Mouse (Mus musculus): ENCODE data around the gene Wdr12.
"Not testable (repeated sequence)": the region's sequence is repeated elsewhere in the genome, so short reads cannot be mapped to it uniquely, and the experiment has no call there.

Wdr12 gene

DNA sequence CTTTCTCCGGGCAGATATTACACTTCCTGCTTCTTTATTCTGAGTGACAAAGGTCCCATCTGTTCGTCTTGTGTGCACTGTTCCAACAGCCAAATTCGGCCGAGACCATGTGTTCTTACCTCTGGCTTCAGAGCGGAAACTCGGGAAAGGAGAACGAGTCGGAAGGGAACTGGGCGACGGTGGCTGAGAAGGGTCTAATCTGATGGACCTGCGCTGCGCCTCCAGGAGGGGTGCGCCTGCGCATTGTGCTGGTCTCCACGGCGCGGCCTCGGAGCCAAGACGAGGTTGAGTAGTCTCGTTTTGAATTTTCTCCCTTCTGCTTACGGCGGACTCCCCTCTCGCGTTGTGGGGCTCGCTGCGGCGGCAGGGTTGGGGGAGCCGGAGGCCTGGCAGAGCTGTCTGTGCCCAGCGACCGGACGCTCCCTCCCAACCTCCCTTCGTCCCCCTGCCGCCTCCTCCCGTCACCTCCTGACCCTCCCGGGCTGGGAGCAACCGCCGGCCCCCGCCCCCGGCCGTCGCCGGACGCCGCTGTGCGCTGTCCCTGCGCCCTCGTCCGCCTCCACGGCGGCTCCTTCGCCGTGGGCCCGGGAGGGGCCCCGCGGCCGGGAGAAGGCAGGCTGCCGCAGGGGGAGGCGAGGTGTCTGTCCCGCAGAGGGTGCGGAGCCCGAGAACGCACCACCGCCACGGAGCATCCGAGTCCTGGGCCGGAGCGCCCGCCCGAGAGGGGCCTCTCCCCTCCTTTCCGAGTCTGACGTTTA is at the start of gene Wdr12, which contains the start of gene Carf:
Gene Wdr12, minus strand, starts transcription at position 622 of the 758 bp plus-strand sequence.
Gene Carf, plus strand, starts transcription at position 224 of the 758 bp plus-strand sequence.
- DNase-seq (ENCODE audit: low spot score): peak; percentile 95

- DNase-seq (ENCODE audit: low spot score): no peak
Measured at GRCm38 (mm10) chr1:60137346-60137745, 38.9 kb upstream of the Wdr12 start.

GRCm38 (mm10) chr1:60117721-60118455 is 19.4 kb upstream of the Wdr12 start:
- no peak for DNase-seq (ENCODE audit: low spot score)

GRCm38 (mm10) chr1:60104582-60104981 is 6.1 kb upstream of the Wdr12 start:
- no peak for DNase-seq (ENCODE audit: low spot score)

GRCm38 (mm10) chr1:60098839-60099238 is 394 bp upstream of the Wdr12 start:
- DNase-seq (ENCODE audit: low spot score): no peak

GRCm38 (mm10) chr1:60097277-60098023 is 995 bp downstream of the Wdr12 start:
- DNase-seq (ENCODE audit: low spot score): peak; percentile 61

- no peak for DNase-seq (ENCODE audit: low spot score)
Measured at GRCm38 (mm10) chr1:60096572-60097276, 1.7 kb downstream of the Wdr12 start.

- DNase-seq (ENCODE audit: low spot score): no peak
Measured at GRCm38 (mm10) chr1:60076411-60076810, 22.0 kb downstream of the Wdr12 start.

DNA sequence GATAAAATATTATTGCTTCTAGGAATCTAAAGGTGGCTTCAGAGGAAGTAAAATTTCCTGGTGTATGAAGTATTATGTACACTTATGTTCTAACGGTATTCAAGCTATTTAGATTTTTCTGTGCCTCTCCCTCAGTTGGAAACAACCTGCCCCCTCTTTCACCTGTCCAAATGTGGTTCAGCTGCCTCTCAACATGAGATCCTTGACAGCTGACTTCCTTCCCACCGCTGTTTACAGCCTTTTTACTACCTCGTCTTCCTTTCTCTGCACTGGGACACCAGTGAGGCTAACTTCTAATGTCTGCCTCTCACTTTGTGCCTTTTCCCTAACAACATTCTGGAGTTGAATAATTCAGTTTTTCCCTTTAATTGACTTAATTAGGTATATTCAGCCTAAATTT is 22.9 kb downstream of the Wdr12 start:
- no peak for DNase-seq (ENCODE audit: low spot score)

- DNase-seq (ENCODE audit: low spot score): no peak
Measured at GRCm38 (mm10) chr1:60074935-60075334, 23.5 kb downstream of the Wdr12 start.

DNA sequence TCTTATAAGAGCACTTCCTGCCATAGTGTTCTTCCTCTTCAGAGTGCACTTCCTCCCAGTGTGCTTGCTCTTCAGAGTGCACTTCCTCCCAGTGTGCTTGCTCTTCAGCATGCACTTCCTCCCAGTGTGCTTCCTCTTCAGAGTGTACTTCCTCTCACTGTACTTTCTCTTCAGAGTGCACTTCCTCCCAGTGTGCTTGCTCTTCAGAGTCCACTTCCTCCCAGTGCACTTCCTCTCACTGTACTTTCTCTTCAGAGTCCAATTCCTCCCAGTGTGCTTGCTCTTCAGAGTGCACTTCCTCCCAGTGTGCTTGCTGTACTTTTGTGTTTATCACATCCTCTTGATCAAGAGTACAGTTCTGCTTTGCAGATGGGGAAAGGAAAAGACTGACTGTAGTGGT is 27.7 kb downstream of the Wdr12 start:
- DNase-seq (ENCODE audit: low spot score): not testable (repeated sequence)

GRCm38 (mm10) chr1:60056310-60056709 is 42.1 kb downstream of the Wdr12 start:
- no peak for DNase-seq (ENCODE audit: low spot score)

DNA sequence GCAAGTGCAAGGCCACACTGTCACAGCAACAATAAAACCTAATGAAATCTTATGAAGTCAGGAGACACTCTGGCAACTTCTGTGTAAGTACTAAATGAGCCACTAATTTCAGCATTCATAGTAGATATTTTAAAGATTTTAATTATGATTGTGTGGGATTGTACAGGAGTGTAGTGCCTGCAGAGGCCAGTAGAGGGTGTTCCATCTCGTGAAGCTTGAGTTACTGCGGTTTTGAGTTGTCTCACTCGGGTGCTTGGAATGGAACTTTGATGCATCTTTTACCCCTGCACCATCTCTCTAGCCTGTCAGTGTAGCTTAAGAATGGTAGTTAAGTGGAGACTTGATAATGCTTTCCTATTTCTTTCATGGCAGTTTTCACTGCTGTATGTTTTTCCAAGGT is 43.8 kb downstream of the Wdr12 start:
- DNase-seq (ENCODE audit: low spot score): no peak

GRCm38 (mm10) chr1:60047481-60047880 is 51.0 kb downstream of the Wdr12 start:
- DNase-seq (ENCODE audit: low spot score): not testable (repeated sequence)

- DNase-seq (ENCODE audit: low spot score): no peak
Measured at GRCm38 (mm10) chr1:60044595-60044994, 53.9 kb downstream of the Wdr12 start.

DNA sequence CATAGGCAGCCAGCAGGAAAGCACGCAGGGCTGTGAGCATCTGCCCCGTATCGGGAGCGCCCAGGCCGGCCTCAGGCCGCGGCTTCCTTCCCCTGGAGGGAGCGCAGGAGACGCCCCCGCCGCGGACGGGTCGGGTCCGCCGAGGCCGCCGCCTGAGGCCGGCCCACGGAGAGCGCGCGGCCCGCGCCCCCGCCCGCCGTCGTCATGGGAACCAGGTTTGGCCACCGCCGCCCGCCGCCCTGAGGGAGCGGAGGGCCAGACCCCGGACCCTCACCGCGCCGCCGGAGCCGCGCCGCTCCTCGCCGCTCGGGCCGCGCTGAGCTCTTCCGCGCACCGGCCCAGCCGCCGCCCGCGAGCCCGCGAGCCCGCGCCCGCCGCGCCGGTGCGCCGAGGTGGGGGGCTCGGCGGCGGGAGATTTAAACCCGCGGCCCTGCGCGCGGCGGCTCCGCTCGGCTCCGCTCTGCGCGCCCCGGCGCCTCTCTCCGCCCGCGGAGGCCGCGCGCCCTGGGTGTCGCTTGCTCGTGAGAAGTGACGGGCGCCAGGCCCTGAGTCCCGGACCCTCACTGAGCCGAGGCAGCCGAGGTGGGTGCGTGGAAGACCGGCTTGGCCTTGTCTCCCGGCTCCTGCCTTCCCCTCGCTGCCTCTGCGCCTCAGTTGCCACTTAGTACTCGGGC is 55.5 kb downstream of the Wdr12 start, which contains the start of gene Ica1l:
Gene Ica1l, minus strand, starts transcription at position 389 of the 674 bp plus-strand sequence.
- no peak for DNase-seq (ENCODE audit: low spot score)

DNA sequence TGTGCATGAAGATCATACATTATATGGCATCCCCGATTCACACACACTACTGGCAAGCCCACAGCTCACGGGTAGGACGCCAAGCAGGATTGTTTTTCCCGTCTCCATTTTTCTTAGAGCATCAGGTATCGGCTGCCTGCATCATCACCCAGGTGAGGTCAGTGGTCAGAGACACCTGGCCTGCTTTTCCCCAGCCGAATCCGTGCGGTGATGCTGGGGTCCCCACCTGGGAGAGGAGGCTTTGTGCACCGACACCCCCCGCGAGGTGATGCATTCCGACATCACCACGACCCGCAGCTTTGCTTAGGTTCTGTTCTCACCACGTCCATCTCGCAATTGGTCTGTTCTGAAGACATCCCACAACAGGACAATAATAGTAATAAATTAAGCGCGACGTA is 56.0 kb downstream of the Wdr12 start:
- no peak for DNase-seq (ENCODE audit: low spot score)

GRCm38 (mm10) chr1:60035044-60035443 is 63.4 kb downstream of the Wdr12 start:
- peak; percentile 54 for DNase-seq (ENCODE audit: low spot score)

Data from left cerebral cortex, adult 11 months (tissue).